Mouse (Mus musculus) limb, embryonic 10.5 days (tissue): ENCODE measurements around the gene Mxi1. TPM values are rescaled to one million over a fixed set of nuclear protein-coding genes. Genes with fewer than 3 reads are reported as not detected.

Experiments used
- DNase-seq: peaks from one replicate; pipeline ENCODE4 v3.0.0-alpha.2; 2017; ENCODE audit warnings: low spot score
- H3K27ac ChIP-seq: fragments of 300-500 bp; sonication (generic); 2 replicates; pipeline ENCODE4 v1.5.1; 2016; ENCODE audit warnings: mild to moderate bottlenecking
- H3K27me3 ChIP-seq: fragments of 300-500 bp; sonication (generic); 2 replicates; pipeline ENCODE4 v1.6.1; 2016; ENCODE audit warnings: low read depth, mild to moderate bottlenecking; ENCODE audit not compliant: poor library complexity, severe bottlenecking
- H3K36me3 ChIP-seq: fragments of 300-500 bp; sonication (generic); 2 replicates; pipeline ENCODE4 v1.6.1; 2016; ENCODE audit warnings: mild to moderate bottlenecking, moderate library complexity
- H3K4me1 ChIP-seq: fragments of 300-500 bp; sonication (generic); 2 replicates; pipeline ENCODE4 v1.6.1; 2016
- H3K4me3 ChIP-seq: fragments of 300-500 bp; sonication (generic); 2 replicates; pipeline ENCODE4 v1.5.1; 2016; ENCODE audit warnings: mild to moderate bottlenecking, moderate library complexity
- H3K9me3 ChIP-seq: fragments of 300-500 bp; sonication (generic); replicated peaks from 2 replicates; pipeline ENCODE4 v1.6.1; 2016; ENCODE audit warnings: mild to moderate bottlenecking
- WGBS: fragments of 180-500 bp; shearing (Covaris S2); methylation state at CpG from one replicate; pipeline ENCODE4 v1.1.7; 2016; 5-methylcytosine and 5-hydroxymethylcytosine counted together
- polyA plus RNA-seq: library from polyadenylated mRNA; unstranded; fragments of >200 nt; fragmentation: Nextera tagmentation; extraction: Ambion mirVana; gene quantifications from 2 replicates; pipeline ENCODE4 v1.2.1, GENCODE M21; 2016

The Mxi1 gene
- polyA plus RNA-seq, 1 experiment from 2014 or later, result 32.4 TPM

DNA sequence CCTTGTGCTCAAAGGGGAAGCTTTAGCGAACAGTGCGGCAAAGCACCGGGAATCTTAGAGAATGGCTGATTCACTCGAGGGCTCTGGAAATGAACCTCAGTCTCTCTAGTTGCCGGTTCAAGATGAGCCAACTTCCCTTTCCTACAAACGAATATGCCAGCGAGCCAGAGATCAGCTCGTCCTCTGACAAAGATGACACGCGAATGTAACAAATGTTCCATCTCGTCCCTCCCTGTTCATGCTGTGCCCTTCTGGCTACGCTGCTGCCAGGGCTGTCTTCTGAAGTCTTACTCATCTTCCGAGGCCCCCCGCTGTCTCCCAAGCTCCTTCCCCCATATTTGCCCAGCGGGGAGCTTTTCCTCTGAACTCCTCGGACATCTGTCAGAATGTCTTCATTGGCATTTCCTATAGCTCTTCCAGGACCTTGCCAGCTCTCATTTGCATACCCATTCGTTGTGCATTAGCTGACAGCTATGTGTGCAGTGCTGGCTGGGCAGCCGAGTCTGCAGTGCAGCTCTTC lies 94.6 kb downstream of the Mxi1 start:
- Histone ChIP-seq H3K9me3 (no peaks in the 10 kb centered on the region), H3K27ac (no peak overlapping the region), H3K27me3 (no peaks in the 10 kb centered on the region), H3K4me3 (no peak overlapping the region), H3K4me1 (peaks cover 3% of the 10 kb centered on the region), H3K36me3 (no peaks in the 10 kb centered on the region)
- 78% methylated on average over 18 of the region's 18 CpGs for WGBS
- no peak for DNase-seq

DNA sequence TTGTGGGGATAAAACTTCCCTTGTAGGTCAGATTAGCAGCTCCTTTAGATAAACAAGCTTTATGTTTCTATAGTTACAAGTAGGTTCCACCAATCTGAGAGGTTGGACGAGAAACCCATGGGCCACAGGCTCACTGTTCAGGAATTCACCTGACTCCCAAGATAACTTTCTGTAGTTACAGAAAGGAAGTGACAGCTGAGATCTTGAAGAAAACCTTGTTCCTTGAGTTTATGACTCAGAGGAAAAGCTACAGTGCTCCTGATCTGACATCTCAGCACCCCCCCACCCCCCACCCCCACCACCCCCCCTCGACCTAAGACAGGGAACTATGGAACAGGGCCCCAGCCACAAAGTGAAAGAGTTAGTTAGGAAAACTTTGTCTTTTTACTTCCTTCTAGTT lies 95.5 kb downstream of the Mxi1 start:
- H3K4me1 ChIP-seq, result peaks cover 12% of the 10 kb centered on the region
- no peak overlapping the region for H3K4me3 ChIP-seq
- H3K27me3 ChIP-seq, result no peaks in the 10 kb centered on the region
- WGBS, result 79% methylated on average over 2 of the region's 2 CpGs
- no peaks in the 10 kb centered on the region for H3K36me3 ChIP-seq
- H3K9me3 ChIP-seq, result no peaks in the 10 kb centered on the region
- DNase-seq, result no peak
- H3K27ac ChIP-seq, result no peak overlapping the region

DNA sequence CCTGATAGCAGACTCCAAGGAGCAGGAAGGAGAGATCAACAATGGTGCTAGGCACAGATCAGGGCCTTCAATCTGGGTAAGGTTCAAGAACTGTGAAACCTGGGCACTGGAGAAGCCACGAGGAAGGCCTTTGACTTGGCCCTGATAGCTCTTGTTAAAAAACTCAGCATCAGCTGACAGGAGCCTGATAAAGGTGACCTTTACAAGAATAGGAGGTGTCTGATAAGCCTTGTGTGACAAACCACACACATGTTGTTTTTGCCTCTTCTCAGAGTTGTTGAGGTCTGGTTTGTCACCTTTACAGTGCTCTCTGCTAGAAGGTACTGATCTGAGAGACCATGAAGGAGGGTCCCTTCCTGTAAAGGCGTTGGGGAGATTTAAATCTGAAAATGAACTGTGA lies 97.0 kb downstream of the Mxi1 start:
- peaks cover 27% of the 10 kb centered on the region for H3K4me1 ChIP-seq
- WGBS, result 71% methylated on average over 2 of the region's 2 CpGs

DNA sequence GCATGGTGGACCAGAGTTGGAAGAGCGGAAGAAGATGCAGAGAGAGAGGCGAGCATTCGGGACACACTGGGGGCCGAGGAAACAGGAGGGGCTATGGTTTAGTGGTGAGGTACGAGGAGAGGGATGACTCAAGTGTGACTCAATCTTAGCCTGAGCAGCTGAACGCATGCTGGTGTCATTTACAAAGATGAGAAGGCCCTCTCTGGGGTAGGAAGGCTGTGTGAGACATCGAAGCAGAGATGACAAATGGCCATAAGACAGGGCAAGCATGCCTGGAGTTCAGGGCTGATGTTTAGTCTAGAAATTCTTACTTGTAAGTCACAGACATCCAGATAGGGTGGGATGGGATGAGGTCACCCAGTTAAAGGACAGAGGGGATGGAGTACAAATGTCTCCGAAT lies 98.1 kb downstream of the Mxi1 start:
- WGBS, result 91% methylated on average over 8 of the region's 8 CpGs
- Histone ChIP-seq H3K27me3 (no peaks in the 10 kb centered on the region), H3K4me1 (peaks cover 35% of the 10 kb centered on the region), H3K9me3 (no peaks in the 10 kb centered on the region), H3K36me3 (no peaks in the 10 kb centered on the region), H3K4me3 (no peak overlapping the region), H3K27ac (no peak overlapping the region)
- no peak for DNase-seq

More for the DNA sequence above, 97.0 kb downstream of the Mxi1 start:
- DNase-seq, result no peak
- no peak overlapping the region for H3K27ac ChIP-seq
- H3K36me3 ChIP-seq, result no peaks in the 10 kb centered on the region
- no peaks in the 10 kb centered on the region for H3K9me3 ChIP-seq
- no peak overlapping the region for H3K4me3 ChIP-seq
- no peaks in the 10 kb centered on the region for H3K27me3 ChIP-seq

DNA sequence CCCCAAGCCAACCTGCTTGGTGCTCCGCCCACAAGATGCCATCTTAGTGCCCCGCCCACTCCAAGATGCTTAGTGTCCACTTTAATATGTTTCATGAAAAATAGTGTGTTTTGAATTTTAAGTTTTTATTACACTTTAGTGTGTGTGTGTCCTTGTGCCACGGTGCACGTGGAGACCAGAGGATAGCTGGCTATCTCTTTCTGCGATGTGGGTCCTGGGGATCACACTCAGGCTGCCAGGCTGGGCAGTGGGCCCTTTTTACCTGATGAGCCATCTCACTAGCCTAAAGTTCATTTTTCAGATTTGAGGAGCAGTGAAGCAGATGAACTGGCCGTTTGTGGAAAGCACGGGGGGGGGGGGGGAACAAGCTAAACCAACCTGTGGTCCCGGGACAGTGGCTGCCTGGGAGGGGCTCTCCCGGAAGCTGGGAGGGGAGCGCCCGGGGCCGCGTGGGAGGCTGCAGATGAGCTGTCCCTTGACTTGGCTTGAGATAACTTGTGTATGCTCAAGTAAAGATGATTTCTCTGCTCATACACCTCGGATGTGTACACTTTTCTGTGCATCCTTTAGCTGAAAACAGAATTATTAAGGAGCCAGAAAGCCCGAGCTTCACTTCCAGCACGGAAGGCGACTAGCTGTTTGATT lies 99.5 kb downstream of the Mxi1 start:
- Histone ChIP-seq H3K9me3 (no peaks in the 10 kb centered on the region), H3K36me3 (no peaks in the 10 kb centered on the region), H3K4me1 (peaks cover 35% of the 10 kb centered on the region), H3K27ac (no peak overlapping the region), H3K27me3 (no peaks in the 10 kb centered on the region), H3K4me3 (no peak overlapping the region)
- WGBS, result 63% methylated on average over 17 of the region's 17 CpGs
- DNase-seq, result no peak

DNA sequence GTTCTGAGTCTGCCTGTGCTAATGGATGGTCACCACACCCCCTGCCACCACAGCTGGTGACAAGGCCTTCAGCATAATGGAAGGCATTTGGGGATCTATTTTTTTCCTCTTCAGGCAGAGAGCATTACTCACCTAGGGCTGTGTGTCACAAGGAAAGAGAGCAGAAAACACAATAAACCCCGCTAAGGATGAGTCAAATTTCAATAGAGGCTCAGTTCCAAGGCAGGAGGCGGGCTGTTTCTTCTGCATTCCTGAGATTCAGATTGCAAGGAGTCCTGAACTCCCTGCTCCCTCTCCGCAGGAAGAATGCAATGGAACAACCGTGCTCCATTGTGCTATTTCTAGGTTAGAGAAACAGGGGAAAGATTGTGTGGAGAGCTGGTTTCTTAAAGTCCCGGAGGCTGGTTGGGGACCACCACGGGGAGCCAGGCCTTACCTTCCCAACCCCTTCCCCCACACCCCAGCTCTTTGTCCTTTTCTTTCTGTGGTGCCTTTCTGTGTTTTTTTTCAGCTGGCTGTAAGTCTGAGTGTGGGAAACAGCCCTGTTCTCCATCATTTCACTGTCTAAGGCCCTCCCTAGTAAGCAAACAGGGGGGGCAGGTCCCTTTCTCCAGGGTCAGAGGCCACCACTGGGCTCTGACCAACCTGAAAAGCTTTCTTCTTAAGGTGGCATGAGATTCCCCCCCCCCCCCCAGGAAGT lies 102.0 kb downstream of the Mxi1 start:
- 15% methylated on average over 6 of the region's 6 CpGs for whole genome bisulfite sequencing
- peak overlapping the region; percentile 84 for H3K27ac ChIP-seq
- H3K4me3 ChIP-seq, result no peak overlapping the region
- H3K27me3 ChIP-seq, result no peaks in the 10 kb centered on the region
- no peak for DNase-seq
- no peaks in the 10 kb centered on the region for H3K36me3 ChIP-seq
- no peaks in the 10 kb centered on the region for H3K9me3 ChIP-seq
- H3K4me1 ChIP-seq, result peaks cover 35% of the 10 kb centered on the region

- Histone ChIP-seq H3K27me3 (no peaks in the 10 kb centered on the region), H3K4me3 (no peak overlapping the region), H3K4me1 (peaks cover 35% of the 10 kb centered on the region), H3K27ac (0 out of 2 replicates have a peak overlapping the region, but pooled peaks have one; percentile 34), H3K36me3 (no peaks in the 10 kb centered on the region), H3K9me3 (no peaks in the 10 kb centered on the region)
- 73% methylated on average over 15 of the region's 15 CpGs for WGBS
- no peak for DNase-seq
Measured at GRCm38 (mm10) chr19:53413617-53414380, 103.5 kb downstream of the Mxi1 start.

DNA sequence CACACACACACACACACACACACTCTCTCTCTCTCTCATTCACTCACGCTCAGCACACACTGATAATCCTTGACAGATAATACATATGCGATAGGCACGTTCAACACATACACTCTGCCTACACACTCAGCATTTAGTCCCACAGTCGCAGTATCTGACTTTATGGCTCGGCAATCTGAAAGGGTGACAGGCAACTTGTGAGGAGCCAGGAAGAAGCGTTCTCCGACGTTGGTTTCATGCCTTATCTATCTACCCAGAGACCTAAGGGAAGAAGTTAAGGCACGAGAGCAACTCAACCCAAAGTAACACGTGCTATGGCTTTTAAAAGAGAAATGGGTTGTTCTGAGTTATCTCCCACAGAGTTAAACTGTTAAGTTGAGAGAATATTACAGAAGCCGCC lies 104.3 kb downstream of the Mxi1 start:
- H3K4me3 ChIP-seq, result no peak overlapping the region
- 86% methylated on average over 11 of the region's 11 CpGs for WGBS
- H3K27ac ChIP-seq, result no peak overlapping the region
- no peaks in the 10 kb centered on the region for H3K27me3 ChIP-seq
- DNase-seq, result no peak
- no peaks in the 10 kb centered on the region for H3K36me3 ChIP-seq
- peaks cover 35% of the 10 kb centered on the region for H3K4me1 ChIP-seq
- H3K9me3 ChIP-seq, result no peaks in the 10 kb centered on the region

GRCm38 (mm10) chr19:53415198-53415597 lies 104.9 kb downstream of the Mxi1 start:
- WGBS, result 86% methylated on average over 17 of the region's 17 CpGs
- peaks cover 30% of the 10 kb centered on the region for H3K4me1 ChIP-seq

GRCm38 (mm10) chr19:53419834-53420233 lies 109.5 kb downstream of the Mxi1 start:
- WGBS, result 49% methylated on average over 5 of the region's 5 CpGs
- Histone ChIP-seq H3K27ac (no peak overlapping the region), H3K4me1 (peaks cover 44% of the 10 kb centered on the region), H3K4me3 (no peak overlapping the region), H3K9me3 (no peaks in the 10 kb centered on the region), H3K36me3 (no peaks in the 10 kb centered on the region), H3K27me3 (no peaks in the 10 kb centered on the region)
- peak; percentile 76 for DNase-seq

More at GRCm38 (mm10) chr19:53415198-53415597, 104.9 kb downstream of the Mxi1 start:
- no peak for DNase-seq
- H3K4me3 ChIP-seq, result no peak overlapping the region
- no peaks in the 10 kb centered on the region for H3K36me3 ChIP-seq
- H3K27me3 ChIP-seq, result no peaks in the 10 kb centered on the region
- H3K27ac ChIP-seq, result no peak overlapping the region
- no peaks in the 10 kb centered on the region for H3K9me3 ChIP-seq

- Histone ChIP-seq H3K27ac (peak overlapping the region; percentile 91), H3K4me1 (peaks cover 47% of the 10 kb centered on the region), H3K9me3 (no peaks in the 10 kb centered on the region), H3K4me3 (peak overlapping the region; percentile 57), H3K36me3 (no peaks in the 10 kb centered on the region), H3K27me3 (no peaks in the 10 kb centered on the region)
- WGBS, result 4% methylated on average over 19 of the region's 19 CpGs
- DNase-seq, result peak; percentile 76
Measured at GRCm38 (mm10) chr19:53420924-53421582, 110.7 kb downstream of the Mxi1 start.

DNA sequence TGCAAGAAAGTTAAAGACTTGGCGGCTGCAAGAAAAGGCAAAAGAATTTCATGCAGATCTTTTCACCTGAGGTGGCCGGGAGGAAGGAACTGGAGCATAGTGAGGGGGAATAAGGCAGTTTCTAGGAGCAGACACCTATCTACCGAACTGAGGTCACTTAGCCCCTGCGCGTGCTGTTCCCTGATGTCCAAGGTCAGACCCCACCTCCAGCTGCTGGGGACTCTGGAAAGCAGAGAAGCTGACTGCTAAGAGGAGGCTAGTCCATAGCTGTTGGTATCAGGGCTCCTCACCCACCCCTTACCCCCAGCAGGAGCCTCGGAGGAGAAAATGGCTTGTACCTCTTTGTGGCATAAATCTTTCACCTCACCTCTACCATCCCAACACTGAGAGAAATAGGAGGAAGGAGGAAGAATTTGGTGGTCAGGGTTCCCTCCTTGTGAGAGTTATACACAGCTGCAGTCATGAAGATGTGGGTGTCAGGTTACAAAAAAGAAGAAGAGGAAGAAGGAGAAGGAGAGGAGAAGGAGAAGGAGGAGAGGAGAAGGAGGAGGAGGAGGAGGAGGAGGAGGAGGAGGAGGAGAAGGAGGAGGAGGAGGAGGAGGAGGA lies 111.4 kb downstream of the Mxi1 start:
- H3K4me1 ChIP-seq, result peaks cover 47% of the 10 kb centered on the region
- no peaks in the 10 kb centered on the region for H3K27me3 ChIP-seq
- 1% methylated on average over 6 of the region's 6 CpGs for WGBS
- DNase-seq, result no peak
- no peaks in the 10 kb centered on the region for H3K9me3 ChIP-seq
- peak overlapping the region; percentile 91 for H3K27ac ChIP-seq
- H3K36me3 ChIP-seq, result no peaks in the 10 kb centered on the region
- peak overlapping the region; percentile 57 for H3K4me3 ChIP-seq
